Mouse (Mus musculus) forelimb bud, embryonic 11.5 days (tissue): ENCODE measurements around the gene 3110018I06Rik.

Experiments used
- DNase-seq: peaks from one replicate; pipeline ENCODE4 v3.0.0-alpha.2; 2012; ENCODE audit warnings: low read depth, low spot score

Gene 3110018I06Rik

GRCm38 (mm10) chr12:107488371-107488770 lies at the start of gene 3110018I06Rik:
Gene 3110018I06Rik (plus strand): TSS chr12:107488632.
- DNase-seq: no peak

GRCm38 (mm10) chr12:107444681-107445080 lies 43.8 kb upstream of the 3110018I06Rik start:
- no peak for DNase-seq

GRCm38 (mm10) chr12:107457835-107458234 lies 30.6 kb upstream of the 3110018I06Rik start:
- no peak for DNase-seq

GRCm38 (mm10) chr12:107464731-107465130 lies 23.7 kb upstream of the 3110018I06Rik start:
- DNase-seq: peak; percentile 85

- peak; percentile 36 for DNase-seq
Measured at GRCm38 (mm10) chr12:107476441-107477291, 11.8 kb upstream of the 3110018I06Rik start.

GRCm38 (mm10) chr12:107479350-107479749 lies 9.1 kb upstream of the 3110018I06Rik start:
- DNase-seq: no peak

GRCm38 (mm10) chr12:107483031-107483430 lies 5.4 kb upstream of the 3110018I06Rik start:
- no peak for DNase-seq

- DNase-seq: no peak
Measured at GRCm38 (mm10) chr12:107491344-107491743, 2.9 kb downstream of the 3110018I06Rik start.

- no peak for DNase-seq
Measured at GRCm38 (mm10) chr12:107496924-107497323, 8.5 kb downstream of the 3110018I06Rik start.

GRCm38 (mm10) chr12:107509661-107510237 lies 21.3 kb downstream of the 3110018I06Rik start:
- DNase-seq: no peak

GRCm38 (mm10) chr12:107511112-107511511 lies 22.7 kb downstream of the 3110018I06Rik start:
- no peak for DNase-seq

- peak; percentile 20 for DNase-seq
Measured at GRCm38 (mm10) chr12:107516265-107517217, 28.1 kb downstream of the 3110018I06Rik start.

GRCm38 (mm10) chr12:107520941-107521340 lies 32.5 kb downstream of the 3110018I06Rik start:
- DNase-seq: no peak

- no peak for DNase-seq
Measured at GRCm38 (mm10) chr12:107528346-107528880, 40.0 kb downstream of the 3110018I06Rik start.

GRCm38 (mm10) chr12:107532871-107533270 lies 44.4 kb downstream of the 3110018I06Rik start:
- no peak for DNase-seq
